Mouse (Mus musculus): ENCODE measurements around the gene Ints1.
"Not testable (repeated sequence)": the region's sequence is repeated elsewhere in the genome, so short reads cannot be mapped to it uniquely, and the experiment has no call there.

The Ints1 gene

GRCm38 (mm10) chr5:139756135-139756534 lies 19.3 kb downstream of the Ints1 start:
- DNase-seq (ENCODE audit: low spot score in 2 of 2), result no peak

GRCm38 (mm10) chr5:139754753-139755152 lies 20.7 kb downstream of the Ints1 start:
- peak; percentile 69 to 71 for DNase-seq (ENCODE audit: low spot score in 2 of 2)

- DNase-seq (ENCODE audit: low spot score in 2 of 2), result peak in 1 of 2 experiments; percentile 70
Measured at GRCm38 (mm10) chr5:139750535-139750934, 24.9 kb downstream of the Ints1 start.

DNA sequence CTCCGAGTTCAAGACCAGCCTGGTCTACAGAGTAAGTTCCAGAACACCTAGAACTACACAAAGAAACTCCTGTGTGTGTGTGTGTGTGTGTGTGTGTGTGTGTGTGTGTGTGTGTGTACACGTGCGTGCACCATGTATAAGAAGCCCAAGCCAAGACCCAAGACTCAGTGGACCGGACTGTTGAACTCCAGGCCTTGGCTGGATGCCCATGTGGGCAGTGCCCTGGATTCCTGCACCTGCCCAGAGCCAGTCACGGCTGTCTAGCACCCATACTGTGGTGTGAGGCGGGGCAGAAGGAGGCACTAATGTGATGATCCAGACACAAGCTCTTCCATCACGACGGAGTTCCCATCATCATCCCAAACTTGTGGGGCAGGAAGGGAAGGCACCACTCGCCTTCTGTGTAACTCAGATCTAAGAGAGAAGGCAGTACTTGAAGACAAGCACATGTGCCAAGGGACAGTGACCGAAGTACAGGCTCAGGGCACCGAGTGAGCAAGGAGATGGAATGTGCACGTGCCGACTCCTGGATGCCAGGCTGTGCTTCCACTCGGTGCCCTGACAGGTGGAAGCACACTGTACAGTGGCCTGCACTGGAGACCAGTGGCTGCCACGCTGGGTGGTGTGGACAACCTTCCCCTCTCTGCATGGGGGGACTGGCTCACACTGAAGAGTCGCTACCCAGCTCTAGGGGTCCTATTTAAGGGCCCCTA lies 25.9 kb downstream of the Ints1 start:
- DNase-seq (ENCODE audit: low spot score in 2 of 2), result no peak

- peak in 1 of 2 experiments; percentile 59 for DNase-seq (ENCODE audit: low spot score in 2 of 2)
Measured at GRCm38 (mm10) chr5:139745771-139746170, 29.7 kb downstream of the Ints1 start.

GRCm38 (mm10) chr5:139742640-139743039 lies 32.8 kb downstream of the Ints1 start:
- DNase-seq (ENCODE audit: low spot score in 2 of 2), result not testable (repeated sequence)

DNA sequence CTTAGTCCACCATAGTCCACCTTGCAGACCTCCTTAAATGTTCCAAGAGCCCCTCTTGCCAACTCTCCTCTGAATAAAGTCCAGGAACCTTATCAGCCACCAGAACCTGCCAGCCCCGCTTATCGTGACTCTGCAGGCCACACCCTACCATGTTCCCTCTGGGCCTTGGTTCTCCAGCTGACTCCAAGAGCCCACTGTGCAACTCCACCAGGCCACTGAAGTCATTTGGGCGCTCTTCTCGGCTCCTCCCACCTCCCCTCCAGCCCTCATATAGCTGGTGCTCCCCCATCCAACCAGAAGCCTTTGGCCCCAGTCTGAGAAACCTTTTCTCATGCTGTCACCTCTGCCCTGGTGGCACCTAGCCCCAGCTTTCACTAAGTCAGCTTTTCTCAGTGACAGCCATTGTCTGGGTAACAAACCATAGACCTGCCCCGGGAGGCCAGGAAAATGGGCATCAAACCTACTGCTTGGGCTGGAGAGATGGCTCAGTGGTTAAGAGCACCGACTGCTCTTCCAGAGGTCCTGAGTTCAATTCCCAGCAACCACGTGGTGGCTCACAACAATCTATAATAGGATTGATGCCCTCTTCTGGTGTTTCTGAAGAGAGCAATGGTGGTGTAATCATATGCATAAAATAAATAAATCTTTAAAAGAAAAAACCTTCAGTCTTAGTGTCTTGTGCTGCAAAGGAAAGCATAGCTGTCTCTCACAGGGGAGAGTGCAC lies 36.7 kb downstream of the Ints1 start:
- DNase-seq (ENCODE audit: low spot score in 2 of 2), result no peak

GRCm38 (mm10) chr5:139737841-139738591 lies 37.5 kb downstream of the Ints1 start:
- no peak for DNase-seq (ENCODE audit: low spot score in 2 of 2)

GRCm38 (mm10) chr5:139736504-139736940 lies 39.0 kb downstream of the Ints1 start:
- DNase-seq (ENCODE audit: low spot score in 2 of 2), result no peak

DNA sequence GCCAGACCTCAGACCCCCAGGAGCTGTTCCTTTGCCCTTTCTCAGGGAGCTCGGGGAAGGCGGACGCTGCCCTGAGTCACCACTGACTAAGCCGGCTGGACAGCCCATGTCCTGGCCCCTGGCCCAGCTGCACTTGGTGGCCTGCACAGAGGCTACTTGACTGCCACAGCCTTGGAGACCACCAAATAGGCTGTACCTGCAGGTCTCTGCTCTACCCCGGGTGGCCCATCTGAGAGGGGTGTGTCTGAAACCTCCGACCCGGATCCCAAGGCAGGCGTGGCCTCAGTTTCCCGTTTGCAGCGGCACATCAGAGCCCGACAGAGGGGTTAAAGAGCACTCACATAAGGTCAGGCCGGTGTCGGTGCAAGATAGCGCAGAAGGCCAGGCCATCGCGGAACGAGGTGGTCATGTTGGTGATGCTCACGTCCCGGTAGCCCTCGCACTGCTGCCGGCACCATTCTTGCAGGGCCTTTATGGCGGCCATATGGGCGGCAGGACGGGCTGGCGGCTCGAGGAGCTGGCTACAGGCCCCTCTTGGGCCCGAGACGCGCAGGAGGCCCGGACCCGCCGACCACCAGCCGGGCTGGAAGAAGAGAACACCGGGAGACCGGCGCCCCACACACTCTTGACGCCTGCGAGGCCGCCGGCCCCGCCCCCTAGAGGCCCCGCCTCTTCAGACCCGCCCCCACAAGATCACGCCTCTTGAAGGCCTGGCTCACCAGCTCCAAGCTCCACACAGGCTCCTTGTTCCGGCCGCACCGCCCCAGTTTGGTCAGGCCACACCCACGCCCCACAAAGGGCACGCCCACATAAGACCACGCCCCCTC lies 39.6 kb downstream of the Ints1 start, which contains the start of gene Micall2:
Gene Micall2 (minus strand): TSS at position 660 of the 827 bp plus-strand sequence.
- peak; percentile 93 to 95 for DNase-seq (ENCODE audit: low spot score in 2 of 2)

GRCm38 (mm10) chr5:139734746-139735145 lies 40.7 kb downstream of the Ints1 start:
- no peak for DNase-seq (ENCODE audit: low spot score in 2 of 2)

DNA sequence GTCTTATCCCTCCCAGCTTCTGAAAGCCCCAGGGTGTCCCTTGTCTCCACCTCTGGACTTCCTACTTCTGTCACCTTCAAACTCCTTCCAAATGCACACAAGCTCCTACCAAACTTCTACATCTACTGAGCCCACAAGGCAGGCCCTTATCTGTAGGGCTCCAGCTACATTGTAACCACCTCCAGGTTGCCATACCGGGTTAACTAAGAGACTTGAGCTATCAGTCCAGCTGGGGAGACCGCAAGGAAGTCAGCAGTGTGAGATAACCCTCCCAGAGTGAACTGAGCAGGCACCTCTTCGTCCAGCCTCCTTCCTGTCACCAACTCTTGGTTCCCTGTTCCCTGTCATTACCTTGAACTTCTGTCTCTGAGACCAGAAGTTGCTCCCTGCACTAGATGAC lies 41.5 kb downstream of the Ints1 start:
- no peak for DNase-seq (ENCODE audit: low spot score in 2 of 2)

DNA sequence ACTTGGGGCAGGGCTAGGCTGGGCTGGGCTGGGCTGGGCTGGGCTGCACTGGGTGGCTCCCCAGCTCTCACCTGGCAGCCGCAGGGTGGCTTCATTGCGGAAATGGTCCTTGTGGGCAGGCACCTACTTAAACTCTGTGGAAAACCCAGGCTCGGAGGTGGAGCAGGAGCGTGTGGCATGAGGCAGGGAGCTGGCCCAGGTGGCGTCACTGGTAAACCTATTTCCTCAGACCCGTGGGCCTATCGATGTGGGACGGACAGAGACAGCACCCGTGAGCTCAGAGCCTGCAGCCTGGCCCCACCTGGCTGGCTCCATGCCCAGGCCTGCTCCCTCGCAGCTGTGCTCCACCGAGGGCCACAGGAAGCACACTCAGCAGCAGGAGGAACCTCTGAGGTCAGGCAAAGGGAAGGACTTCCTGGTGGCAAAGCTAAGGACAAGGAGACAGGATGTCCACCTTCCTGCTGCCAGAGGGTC lies 42.8 kb downstream of the Ints1 start:
- no peak for DNase-seq (ENCODE audit: low spot score in 2 of 2)

- DNase-seq (ENCODE audit: low spot score in 2 of 2), result peak; percentile 66 to 75
Measured at GRCm38 (mm10) chr5:139730712-139731486, 44.6 kb downstream of the Ints1 start.

DNA sequence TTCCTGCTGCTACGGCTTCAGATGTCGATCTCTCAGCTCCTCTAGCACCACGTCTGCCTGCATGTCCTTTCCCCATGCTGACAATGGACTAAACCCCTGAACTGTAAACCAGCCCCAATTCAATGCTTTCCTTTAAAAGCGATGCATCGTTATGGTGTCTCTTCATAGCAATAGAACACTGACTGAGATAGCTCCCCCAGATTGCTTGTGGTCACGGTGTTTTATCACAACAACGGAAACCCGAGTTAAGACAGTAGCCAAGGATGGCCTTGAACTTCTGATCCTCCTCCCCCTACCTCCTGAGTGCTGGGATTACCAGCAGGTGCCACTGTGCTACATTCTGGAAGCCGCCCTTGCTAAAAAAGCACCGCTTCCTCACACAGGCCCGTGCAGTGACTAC lies 48.2 kb downstream of the Ints1 start:
- DNase-seq (ENCODE audit: low spot score in 2 of 2), result no peak

DNA sequence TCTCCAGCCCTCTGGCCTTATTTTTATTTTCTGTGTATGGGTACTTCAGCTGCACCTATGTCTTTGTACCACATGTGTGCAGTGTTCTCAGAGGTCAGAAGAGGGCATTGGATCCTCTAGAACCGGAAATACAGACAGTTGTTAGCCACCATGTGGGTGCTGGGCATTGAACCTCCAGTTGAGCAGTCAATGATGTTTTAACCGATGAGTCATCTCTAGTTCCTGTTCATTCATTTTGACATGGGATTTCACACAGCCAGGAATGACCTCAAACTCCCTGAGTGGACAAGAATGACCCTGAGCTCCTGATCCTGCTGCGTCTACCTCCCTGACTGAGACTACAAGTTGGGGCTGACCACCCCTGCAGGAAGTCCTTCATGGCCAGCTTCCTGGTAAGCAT lies 49.3 kb downstream of the Ints1 start:
- no peak for DNase-seq (ENCODE audit: low spot score in 2 of 2)

DNA sequence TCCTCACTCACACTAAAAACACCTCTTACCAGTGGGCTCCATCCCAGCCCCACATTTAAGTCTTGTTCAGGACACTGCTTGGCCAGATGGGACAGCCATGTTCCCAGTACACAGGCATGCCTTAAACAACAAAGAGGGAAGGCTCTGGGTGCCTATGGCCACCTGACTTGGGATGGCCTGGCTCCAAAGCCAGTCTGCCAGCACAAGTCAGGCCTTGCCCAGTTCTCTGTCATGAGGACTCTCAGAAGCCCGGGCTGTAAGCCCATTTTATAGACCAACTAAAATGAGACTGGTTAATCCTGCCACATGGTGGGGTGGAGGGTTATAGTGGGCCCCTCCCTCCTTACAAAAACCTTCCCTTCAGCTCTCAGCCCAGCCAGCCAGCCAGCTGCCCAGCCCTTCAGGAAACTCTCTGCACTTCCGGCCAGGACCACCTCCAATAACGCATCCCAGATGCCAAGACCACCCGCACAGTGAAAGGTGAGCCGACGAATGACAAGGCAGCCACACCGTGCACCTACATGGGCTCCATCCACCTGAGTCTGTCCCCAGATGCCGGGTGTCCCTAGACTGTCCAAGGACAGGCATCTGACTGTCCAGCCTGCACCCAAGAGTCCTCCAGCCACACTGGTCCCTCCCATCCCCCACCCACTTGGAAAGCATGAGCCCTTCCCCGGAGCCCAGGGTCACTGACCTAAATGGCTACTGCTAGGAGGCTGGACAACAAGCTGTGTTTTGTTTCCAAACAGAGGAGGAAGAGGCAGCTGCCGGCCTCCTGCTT lies 50.9 kb downstream of the Ints1 start:
- DNase-seq (ENCODE audit: low spot score in 2 of 2), result no peak

DNA sequence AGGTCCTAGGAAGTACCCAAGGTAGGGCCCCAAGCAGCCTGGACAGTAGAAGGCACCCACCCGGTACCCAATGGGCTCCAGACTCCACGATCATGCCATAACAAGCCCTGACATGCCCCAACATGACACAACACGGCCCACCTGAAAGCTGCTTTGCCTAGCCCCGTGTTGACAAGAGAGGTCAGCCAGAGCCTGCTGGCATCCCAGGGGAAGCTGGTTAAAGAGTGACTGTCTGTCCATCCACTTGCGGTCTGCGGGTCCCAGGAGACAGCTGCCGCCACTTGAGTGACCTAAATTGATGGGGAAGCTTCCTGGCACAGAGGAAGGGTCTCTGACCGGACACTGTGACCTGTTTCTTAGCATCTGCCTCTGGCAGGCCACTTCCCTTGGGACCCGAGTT lies 52.4 kb downstream of the Ints1 start:
- no peak for DNase-seq (ENCODE audit: low spot score in 2 of 2)

DNA sequence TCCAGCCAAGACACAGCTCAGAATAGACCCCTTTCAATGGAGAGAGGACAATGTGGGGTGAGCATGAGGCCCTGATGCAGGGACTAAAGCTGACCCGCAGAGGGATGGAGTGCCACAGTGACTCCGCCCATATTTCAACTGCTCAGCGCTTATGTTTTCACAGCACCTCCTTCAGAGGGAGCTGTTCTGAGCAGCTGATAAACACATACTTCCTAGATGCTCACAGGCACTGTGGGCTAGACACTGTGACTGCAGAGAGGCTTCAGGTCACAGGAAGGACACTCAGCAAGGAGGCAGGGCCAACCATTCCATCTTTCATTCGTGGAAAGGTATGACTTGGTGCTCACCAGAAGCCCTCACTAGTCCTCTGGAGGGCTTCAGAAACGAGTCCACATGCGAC lies 52.8 kb downstream of the Ints1 start:
- DNase-seq (ENCODE audit: low spot score in 2 of 2), result no peak

DNA sequence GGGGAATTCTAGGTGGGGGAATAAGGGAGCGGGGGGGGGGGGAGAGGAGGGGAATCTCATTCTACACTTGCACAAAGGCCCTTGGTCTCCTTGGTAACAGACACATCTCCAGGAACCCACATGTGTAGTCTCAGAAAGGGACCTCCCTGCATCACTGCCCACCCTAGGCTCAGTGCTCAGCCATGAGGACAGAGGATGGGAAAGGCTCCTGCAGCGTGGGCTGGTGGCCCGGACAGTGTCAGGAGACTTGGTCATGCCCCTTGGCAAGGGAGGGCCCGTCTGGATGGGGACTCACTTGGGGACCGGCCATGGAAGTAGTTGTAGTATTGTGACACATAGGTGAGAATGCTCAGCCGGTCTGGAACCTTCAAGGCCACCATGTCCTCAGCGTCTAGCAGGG lies 56.5 kb downstream of the Ints1 start:
- no peak for DNase-seq (ENCODE audit: low spot score in 2 of 2)

Data from right cerebral cortex, postnatal 10 days (tissue).